Mouse (Mus musculus): ENCODE measurements around the gene Gm5901. TPM values are rescaled to one million over a fixed set of nuclear protein-coding genes. Genes with fewer than 3 reads are reported as not detected.

The Gm5901 gene
- polyA plus RNA-seq, 1 experiment, result 0.08 TPM

- H3K4me3 ChIP-seq (ENCODE audit: control insufficient read depth, insufficient read depth, low read length), result no peak overlapping the region
- H3K4me1 ChIP-seq (replicated peaks; ENCODE audit: control insufficient read depth, insufficient read depth, low read length), result no peaks in the 10 kb centered on the region
- WGBS, result 96% methylated on average over 7 of the region's 7 CpGs
- H3K36me3 ChIP-seq (ENCODE audit: control insufficient read depth, insufficient read depth, low read length), result no peaks in the 10 kb centered on the region
- DNase-seq, result no peak
- no peak overlapping the region for H3K27ac ChIP-seq (ENCODE audit: control insufficient read depth, insufficient read depth, low read length)
- H3K27me3 ChIP-seq (ENCODE audit: control insufficient read depth, insufficient read depth, low read length), result no peaks in the 10 kb centered on the region
- TF ChIP-seq CTCF (IDR thresholded peaks at IDR 0.05; ENCODE audit: borderline replicate concordance, control insufficient read depth, extremely low read depth, insufficient read depth, low read length, poor library complexity) (no peak), POLR2A (IDR thresholded peaks at IDR 0.05; ENCODE audit: control insufficient read depth, extremely low read depth, insufficient read depth, low read length, poor library complexity) (no peak)
Observed at GRCm38 (mm10) chr7:105416529-105416928, 41.7 kb downstream of the Gm5901 start.

GRCm38 (mm10) chr7:105418106-105418505 is 43.3 kb downstream of the Gm5901 start:
- WGBS, result 95% methylated on average over 5 of the region's 5 CpGs
- TF ChIP-seq POLR2A (IDR thresholded peaks at IDR 0.05; ENCODE audit: control insufficient read depth, extremely low read depth, insufficient read depth, low read length, poor library complexity) (no peak), CTCF (IDR thresholded peaks at IDR 0.05; ENCODE audit: borderline replicate concordance, control insufficient read depth, extremely low read depth, insufficient read depth, low read length, poor library complexity) (no peak)
- no peak overlapping the region for H3K4me3 ChIP-seq (ENCODE audit: control insufficient read depth, insufficient read depth, low read length)
- no peaks in the 10 kb centered on the region for H3K27me3 ChIP-seq (ENCODE audit: control insufficient read depth, insufficient read depth, low read length)
- no peak overlapping the region for H3K27ac ChIP-seq (ENCODE audit: control insufficient read depth, insufficient read depth, low read length)
- no peak for DNase-seq
- no peaks in the 10 kb centered on the region for H3K36me3 ChIP-seq (ENCODE audit: control insufficient read depth, insufficient read depth, low read length)
- no peaks in the 10 kb centered on the region for H3K4me1 ChIP-seq (replicated peaks; ENCODE audit: control insufficient read depth, insufficient read depth, low read length)

DNA sequence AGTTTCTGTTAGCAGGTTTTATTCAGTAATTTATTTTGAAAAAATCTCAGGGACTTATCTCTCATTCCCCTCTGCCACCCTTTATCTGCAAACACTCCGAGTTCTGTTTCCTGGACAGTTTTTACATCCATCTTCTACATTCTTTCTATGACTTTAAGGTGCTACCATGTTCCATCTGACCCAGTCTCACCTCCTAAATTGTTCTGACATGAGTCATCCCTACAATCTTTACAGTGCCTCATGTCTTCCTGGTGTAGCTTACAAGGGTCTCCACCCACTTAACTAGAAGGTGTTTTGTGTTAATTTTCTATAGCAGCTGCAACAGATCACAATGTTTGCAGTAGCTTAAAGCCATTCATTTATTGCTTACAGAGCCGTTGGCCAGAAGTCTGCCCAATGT is 46.1 kb downstream of the Gm5901 start:
- WGBS, result 57% methylated on average over 2 of the region's 2 CpGs
- DNase-seq, result no peak
- no peak for TF ChIP-seq POLR2A (IDR thresholded peaks at IDR 0.05; ENCODE audit: control insufficient read depth, extremely low read depth, insufficient read depth, low read length, poor library complexity)
- no peak for TF ChIP-seq CTCF (IDR thresholded peaks at IDR 0.05; ENCODE audit: borderline replicate concordance, control insufficient read depth, extremely low read depth, insufficient read depth, low read length, poor library complexity)
- no peaks in the 10 kb centered on the region; the same call in 1 of the 2 replicates for H3K27me3 ChIP-seq (ENCODE audit: control insufficient read depth, insufficient read depth, low read length)
- H3K4me1 ChIP-seq (replicated peaks; ENCODE audit: control insufficient read depth, insufficient read depth, low read length), result no peaks in the 10 kb centered on the region
- H3K4me3 ChIP-seq (ENCODE audit: control insufficient read depth, insufficient read depth, low read length), result no peak overlapping the region
- no peaks in the 10 kb centered on the region for H3K36me3 ChIP-seq (ENCODE audit: control insufficient read depth, insufficient read depth, low read length)
- no peak overlapping the region for H3K27ac ChIP-seq (ENCODE audit: control insufficient read depth, insufficient read depth, low read length)

GRCm38 (mm10) chr7:105424368-105424767 is 49.5 kb downstream of the Gm5901 start:
- Histone ChIP-seq H3K4me3 (ENCODE audit: control insufficient read depth, insufficient read depth, low read length) (no peak overlapping the region), H3K27ac (ENCODE audit: control insufficient read depth, insufficient read depth, low read length) (no peak overlapping the region), H3K36me3 (ENCODE audit: control insufficient read depth, insufficient read depth, low read length) (no peaks in the 10 kb centered on the region), H3K4me1 (replicated peaks; ENCODE audit: control insufficient read depth, insufficient read depth, low read length) (no peaks in the 10 kb centered on the region), H3K27me3 (ENCODE audit: control insufficient read depth, insufficient read depth, low read length) (peaks cover 4% of the 10 kb centered on the region; the same call in 1 of the 2 replicates)
- DNase-seq, result no peak
- no peak for TF ChIP-seq POLR2A (IDR thresholded peaks at IDR 0.05; ENCODE audit: control insufficient read depth, extremely low read depth, insufficient read depth, low read length, poor library complexity)
- no peak for TF ChIP-seq CTCF (IDR thresholded peaks at IDR 0.05; ENCODE audit: borderline replicate concordance, control insufficient read depth, extremely low read depth, insufficient read depth, low read length, poor library complexity)
- WGBS, result 36% methylated on average over 5 of the region's 5 CpGs

- H3K27me3 ChIP-seq (ENCODE audit: control insufficient read depth, insufficient read depth, low read length), result peaks cover 4% of the 10 kb centered on the region; the same call in 1 of the 2 replicates
- no peak for TF ChIP-seq CTCF (IDR thresholded peaks at IDR 0.05; ENCODE audit: borderline replicate concordance, control insufficient read depth, extremely low read depth, insufficient read depth, low read length, poor library complexity)
- TF ChIP-seq POLR2A (IDR thresholded peaks at IDR 0.05; ENCODE audit: control insufficient read depth, extremely low read depth, insufficient read depth, low read length, poor library complexity), result no peak
- no peak for DNase-seq
- no peak within 1 kb of the TSS for H3K4me3 ChIP-seq (ENCODE audit: control insufficient read depth, insufficient read depth, low read length)
- H3K27ac ChIP-seq (ENCODE audit: control insufficient read depth, insufficient read depth, low read length), result no peak within 1 kb of the TSS
- H3K4me1 ChIP-seq (replicated peaks; ENCODE audit: control insufficient read depth, insufficient read depth, low read length), result no peaks in the 10 kb centered on the region
- no peaks in the 10 kb centered on the region for H3K36me3 ChIP-seq (ENCODE audit: control insufficient read depth, insufficient read depth, low read length)
- WGBS, result 6% methylated on average over 31 of the region's 31 CpGs
Observed at GRCm38 (mm10) chr7:105425424-105426043, 50.7 kb downstream of the Gm5901 start, which contains the start of gene Cckbr. Gene Cckbr (plus strand): TSS chr7:105425731.

GRCm38 (mm10) chr7:105426051-105426450 is 51.2 kb downstream of the Gm5901 start:
- no peak overlapping the region for H3K4me3 ChIP-seq (ENCODE audit: control insufficient read depth, insufficient read depth, low read length)
- 10% methylated on average over 11 of the region's 11 CpGs for WGBS
- TF ChIP-seq POLR2A (IDR thresholded peaks at IDR 0.05; ENCODE audit: control insufficient read depth, extremely low read depth, insufficient read depth, low read length, poor library complexity) (no peak), CTCF (IDR thresholded peaks at IDR 0.05; ENCODE audit: borderline replicate concordance, control insufficient read depth, extremely low read depth, insufficient read depth, low read length, poor library complexity) (no peak)
- peaks cover 4% of the 10 kb centered on the region; the same call in 1 of the 2 replicates for H3K27me3 ChIP-seq (ENCODE audit: control insufficient read depth, insufficient read depth, low read length)
- H3K36me3 ChIP-seq (ENCODE audit: control insufficient read depth, insufficient read depth, low read length), result no peaks in the 10 kb centered on the region
- H3K27ac ChIP-seq (ENCODE audit: control insufficient read depth, insufficient read depth, low read length), result no peak overlapping the region
- H3K4me1 ChIP-seq (replicated peaks; ENCODE audit: control insufficient read depth, insufficient read depth, low read length), result no peaks in the 10 kb centered on the region
- no peak for DNase-seq

Other genes starting within 250 kb of the Gm5901 start
- gene Olfr683, start 228.0 kb upstream of the Gm5901 start, polyA plus RNA-seq (2012; rRNA removed), result not detected in 2 replicates
- not detected in 2 replicates for gene Olfr684, start 211.4 kb upstream of the Gm5901 start, polyA plus RNA-seq (2012; rRNA removed)
- gene Olfr685, start 189.0 kb upstream of the Gm5901 start, polyA plus RNA-seq (2012; rRNA removed), result not detected in 2 replicates
- not detected in 2 replicates for gene Olfr686, start 167.6 kb upstream of the Gm5901 start, polyA plus RNA-seq (2012; rRNA removed)
- gene Olfr688, start 86.9 kb upstream of the Gm5901 start, polyA plus RNA-seq (2012; rRNA removed), result not detected in 2 replicates
- gene Olfr689, start 63.9 kb upstream of the Gm5901 start, polyA plus RNA-seq (2012; rRNA removed), result not detected in 2 replicates
- not detected in 2 replicates for gene Olfr690, start 40.9 kb upstream of the Gm5901 start, polyA plus RNA-seq (2012; rRNA removed)
- gene Olfr691, start 32.8 kb upstream of the Gm5901 start, polyA plus RNA-seq (2012; rRNA removed), result not detected in 2 replicates
- not detected in 2 replicates for gene Olfr692, start 6.8 kb upstream of the Gm5901 start, polyA plus RNA-seq (2012; rRNA removed)
- 36.6 and 52.6 TPM in 2 replicates for gene Fam160a2, start 25.0 kb downstream of the Gm5901 start, polyA plus RNA-seq (2012; rRNA removed)
- 0.19 TPM in 1 of 2 replicates, not detected in the other for gene Cnga4, start 29.5 kb downstream of the Gm5901 start, polyA plus RNA-seq (2012; rRNA removed)
- gene Cckbr, start 50.7 kb downstream of the Gm5901 start, polyA plus RNA-seq (2012; rRNA removed), result 0.24 and 0.28 TPM in 2 replicates
- 12.7 and 14.5 TPM in 2 replicates for gene Cavin3, start 107.3 kb downstream of the Gm5901 start, polyA plus RNA-seq (2012; rRNA removed)
- gene Smpd1, start 179.3 kb downstream of the Gm5901 start, polyA plus RNA-seq (2012; rRNA removed), result 43.3 and 47.7 TPM in 2 replicates
- 17.7 and 34.8 TPM in 2 replicates for gene Apbb1, start 206.6 kb downstream of the Gm5901 start, polyA plus RNA-seq (2012; rRNA removed)
- 0.97 and 8.6 TPM in 2 replicates for gene Hpx, start 225.1 kb downstream of the Gm5901 start, polyA plus RNA-seq (2012; rRNA removed)

All from thymus, adult 2 months (tissue).